Comparison of ENCODE assay signal across 8 mouse cellular contexts in the genomic region with DNA sequence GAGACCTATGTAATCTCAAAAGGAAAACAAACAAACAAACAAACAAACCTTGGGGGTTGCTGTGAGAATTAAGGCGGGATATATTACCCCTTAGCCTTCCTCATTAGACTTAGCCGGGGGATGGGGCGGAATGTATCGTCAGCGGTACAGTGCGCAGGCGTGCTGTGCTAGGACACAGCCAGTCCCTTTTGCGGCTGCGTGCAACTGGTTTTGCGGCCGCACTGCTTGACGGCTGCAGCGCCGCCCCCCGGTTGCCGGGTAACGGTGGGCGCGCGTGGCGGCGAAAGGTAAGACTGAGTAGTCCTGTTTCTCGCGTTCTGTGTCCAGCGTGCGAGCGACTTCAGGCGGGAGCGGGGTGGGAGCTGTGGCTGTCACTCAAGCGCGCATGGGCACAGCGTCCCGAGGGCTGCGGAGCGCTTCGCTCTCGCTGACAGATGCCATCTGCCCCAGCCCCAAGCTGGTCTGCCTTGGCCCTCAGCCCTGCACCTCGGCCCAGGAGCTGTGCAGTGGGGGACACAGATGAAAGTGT. TPM values are rescaled to one million over a fixed set of nuclear protein-coding genes. Genes with fewer than 3 reads are reported as not detected.
DNase-seq lines count a peak whose midpoint lies in the region; ATAC-seq lines count a peak whose summit lies in the region.

Tsen2 (plus strand) TSS at position 223 of the 529 bp plus-strand sequence.

- under 1% methylated on average over 38 of the region's 38 CpGs for WGBS in heart, embryonic 13.5 days
- under 1% methylated on average over 38 of the region's 38 CpGs for WGBS in liver, embryonic 12.5 days (ENCODE audit: insufficient replicate concordance)
- WGBS in stomach, embryonic 15.5 days = under 1% methylated on average over 38 of the region's 38 CpGs

- peaks cover 19% of the 10 kb centered on the region for H3K36me3 ChIP-seq in heart, embryonic 13.5 days
- H3K36me3 ChIP-seq in liver, embryonic 12.5 days = peaks cover 27% of the 10 kb centered on the region
- H3K36me3 ChIP-seq in stomach, embryonic 15.5 days = peaks cover 9% of the 10 kb centered on the region

- H3K27ac ChIP-seq in heart, embryonic 13.5 days (replicated peaks) = peak within 1 kb of the TSS; percentile 70
- peak within 1 kb of the TSS; percentile 84 for H3K27ac ChIP-seq in liver, embryonic 12.5 days
- H3K27ac ChIP-seq in stomach, embryonic 15.5 days = peak within 1 kb of the TSS; percentile 84

- ATAC-seq in erythroid progenitor cell, adult 5-6 weeks (replicated peaks; ENCODE audit: low FRiP score, poor library complexity, severe bottlenecking) = peak; percentile 83
- ATAC-seq in heart, embryonic 13.5 days (ENCODE audit: extremely low read depth, insufficient number of reproducible peaks, low FRiP score, low TSS enrichment) = peak; percentile 83
- peak; percentile 88 for ATAC-seq in liver, embryonic 12.5 days
- ATAC-seq in stomach, embryonic 15.5 days (ENCODE audit: insufficient read depth, low FRiP score, low read depth) = peak; percentile 91

- H3K4me1 ChIP-seq in heart, embryonic 13.5 days = peaks cover 26% of the 10 kb centered on the region
- H3K4me1 ChIP-seq in liver, embryonic 12.5 days = peaks cover 57% of the 10 kb centered on the region
- H3K4me1 ChIP-seq in stomach, embryonic 15.5 days = 0 out of 2 replicates have a peak, but pooled peaks cover 8% of the 10 kb centered on the region

- H3K4me2 ChIP-seq in heart, embryonic 13.5 days = peak within 1 kb of the TSS; percentile 84
- H3K4me2 ChIP-seq in liver, embryonic 12.5 days = peak within 1 kb of the TSS; percentile 89
- peak within 1 kb of the TSS; percentile 87 for H3K4me2 ChIP-seq in stomach, embryonic 15.5 days

- peak within 1 kb of the TSS; percentile 84 for H3K9ac ChIP-seq in heart, embryonic 13.5 days
- H3K9ac ChIP-seq in liver, embryonic 12.5 days = peak within 1 kb of the TSS; percentile 83
- peak within 1 kb of the TSS; percentile 86 for H3K9ac ChIP-seq in stomach, embryonic 15.5 days

- H3K9me3 ChIP-seq in heart, embryonic 13.5 days = no peaks in the 10 kb centered on the region
- H3K9me3 ChIP-seq in liver, embryonic 12.5 days (replicated peaks) = no peaks in the 10 kb centered on the region
- no peaks in the 10 kb centered on the region for H3K9me3 ChIP-seq in stomach, embryonic 15.5 days

- peak; percentile 96 for DNase-seq in CD4-positive helper T cell, adult 2 months (ENCODE audit: low read depth, low spot score)
- peak; percentile 88 for DNase-seq in brain, embryonic 18.5 days (ENCODE audit: low read depth, low spot score)
- DNase-seq in kidney, postnatal 10 days = peak; percentile 98
- DNase-seq in natural killer cell, adult 2 months (ENCODE audit: low spot score in 2 of 2) = peak; percentile 90 to 94

- peak within 1 kb of the TSS; percentile 69 for H3K4me3 ChIP-seq in heart, embryonic 13.5 days
- H3K4me3 ChIP-seq in liver, embryonic 12.5 days = peak within 1 kb of the TSS; percentile 77
- peak within 1 kb of the TSS; percentile 79 for H3K4me3 ChIP-seq in stomach, embryonic 15.5 days (replicated peaks)

- 0 out of 2 replicates have a peak, but pooled peaks cover 6% of the 10 kb centered on the region for H3K27me3 ChIP-seq in heart, embryonic 13.5 days (replicated peaks)
- H3K27me3 ChIP-seq in liver, embryonic 12.5 days (replicated peaks) = 0 out of 2 replicates have a peak, but pooled peaks cover 3% of the 10 kb centered on the region
- no peaks in the 10 kb centered on the region for H3K27me3 ChIP-seq in stomach, embryonic 15.5 days (replicated peaks)

RNA-seq across cellular contexts. Expression of gene Tsen2, which starts in this region (rescaled TPM):
- 2.1 TPM in 1 of 2 replicates, not detected in the other for total RNA-seq in erythroid progenitor cell, adult 5-6 weeks (2015; ENCODE audit: low replicate concordance)
- 1.7 and 6.5 TPM in 2 replicates for total RNA-seq in erythroid progenitor cell, adult 5-6 weeks (2017; ENCODE audit: low replicate concordance)
- 18.4 and 20.3 TPM in 2 replicates for polyA plus RNA-seq in heart, embryonic 13.5 days (2015; fragmentation: Nextera tagmentation; extraction: Ambion mirVana)
- polyA plus RNA-seq in liver, embryonic 12.5 days (2016; fragmentation: Nextera tagmentation; extraction: Ambion mirVana) = 19.7 and 20.7 TPM in 2 replicates
- polyA plus RNA-seq in stomach, embryonic 15.5 days (2015; fragmentation: Nextera tagmentation; extraction: Ambion mirVana) = 26.6 and 27.2 TPM in 2 replicates

Comparison
In these comparisons a context has a peak if more than half of its experiments do, and no peak if none do; other contexts are left out.
1. Peak in every context shown above with its lines: DNase-seq, ATAC-seq, H3K4me3 ChIP-seq and H3K27ac ChIP-seq.